Mouse (Mus musculus) midbrain, embryonic 10.5 days (tissue): ENCODE measurements around the gene Gprc5c. TPM values are rescaled to one million over a fixed set of nuclear protein-coding genes. Genes with fewer than 3 reads are reported as not detected.
A peak's percentile ranks its signal among the peaks of the same experiment; 100 is the strongest.

Experiments
- DNase-seq: peaks from one replicate; pipeline ENCODE4 v3.0.0-alpha.2; 2017; ENCODE audit warnings: low spot score
- H3K27ac ChIP-seq: fragments of 300-500 bp; sonication (generic); replicated peaks from 2 replicates; pipeline ENCODE4 v1.5.1; 2016; ENCODE audit warnings: mild to moderate bottlenecking
- H3K27me3 ChIP-seq: fragments of 300-500 bp; sonication (generic); 2 replicates; pipeline ENCODE4 v1.6.1; 2016; ENCODE audit warnings: low read depth, mild to moderate bottlenecking; ENCODE audit not compliant: poor library complexity, severe bottlenecking
- H3K36me3 ChIP-seq: fragments of 300-500 bp; sonication (generic); 2 replicates; pipeline ENCODE4 v1.6.1; 2016; ENCODE audit warnings: mild to moderate bottlenecking, moderate library complexity
- H3K4me1 ChIP-seq: fragments of 300-500 bp; sonication (generic); 2 replicates; pipeline ENCODE4 v1.6.1; 2016
- H3K4me3 ChIP-seq: fragments of 300-500 bp; sonication (generic); 2 replicates; pipeline ENCODE4 v1.5.1; 2016; ENCODE audit warnings: mild to moderate bottlenecking, moderate library complexity
- H3K9me3 ChIP-seq: fragments of 300-500 bp; sonication (generic); replicated peaks from 2 replicates; pipeline ENCODE4 v1.6.1; 2016; ENCODE audit warnings: mild to moderate bottlenecking
- WGBS: fragments of 180-500 bp; shearing (Covaris S2); methylation state at CpG from one replicate; pipeline ENCODE4 v1.1.7; 2016; 5-methylcytosine and 5-hydroxymethylcytosine counted together
- polyA plus RNA-seq: library from polyadenylated mRNA; unstranded; fragments of >200 nt; fragmentation: Nextera tagmentation; extraction: Ambion mirVana; gene quantifications from 2 replicates; pipeline ENCODE4 v1.2.1, GENCODE M21; 2016

Gene Gprc5c
- 19.0 TPM in 2 replicates for polyA plus RNA-seq

DNA sequence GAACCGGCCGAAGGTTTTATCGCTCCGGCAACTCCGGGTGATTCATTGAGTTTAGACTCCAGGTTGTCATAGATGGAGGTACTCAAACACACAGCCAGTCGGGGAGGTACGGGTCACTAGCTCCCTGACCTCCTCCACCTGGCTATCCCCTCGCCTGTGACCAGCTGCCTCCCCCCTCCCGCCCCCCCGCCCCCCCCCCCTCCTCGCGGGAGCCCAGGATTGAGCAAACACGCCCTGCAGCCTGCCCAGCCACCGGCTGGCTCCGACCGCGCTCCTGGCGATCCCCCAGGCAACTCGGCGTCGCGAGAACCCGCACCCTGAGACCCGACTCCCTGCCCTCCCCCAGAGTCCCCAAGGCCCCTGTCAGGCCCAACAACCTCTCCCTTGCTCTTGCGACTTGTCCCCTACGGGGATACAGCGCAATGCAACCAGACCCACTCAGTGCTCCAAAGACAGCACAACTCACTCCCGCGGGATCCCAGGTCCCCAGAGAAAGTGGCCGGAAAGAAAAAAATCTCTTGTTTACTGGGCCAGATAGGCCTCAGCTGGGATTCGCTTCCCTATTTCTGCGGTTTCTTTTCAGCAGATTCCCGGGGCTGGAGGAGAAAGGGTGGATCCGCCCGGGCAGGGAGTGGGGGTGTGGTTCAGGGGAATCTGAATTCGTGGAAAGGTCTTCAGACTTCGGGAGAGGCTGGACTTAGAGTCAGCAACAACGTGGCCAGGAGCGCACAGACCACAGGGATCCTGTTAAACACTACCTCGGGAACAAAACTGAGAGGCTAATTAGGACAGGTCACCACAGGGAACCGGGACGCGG is at the start of gene Gprc5c:
TSS of gene Gprc5c (plus strand) at position 701 of the 817 bp plus-strand sequence.
- peaks cover 48% of the 10 kb centered on the region for H3K4me1 ChIP-seq
- H3K4me3 ChIP-seq, result peak within 1 kb of the TSS; percentile 73
- peak; percentile 58 for DNase-seq
- no peaks in the 10 kb centered on the region for H3K36me3 ChIP-seq
- H3K27me3 ChIP-seq, result peaks cover 78% of the 10 kb centered on the region
- H3K9me3 ChIP-seq, result no peaks in the 10 kb centered on the region
- H3K27ac ChIP-seq, result peak within 1 kb of the TSS; percentile 77
- WGBS, result under 1% methylated on average over 41 of the region's 43 CpGs

DNA sequence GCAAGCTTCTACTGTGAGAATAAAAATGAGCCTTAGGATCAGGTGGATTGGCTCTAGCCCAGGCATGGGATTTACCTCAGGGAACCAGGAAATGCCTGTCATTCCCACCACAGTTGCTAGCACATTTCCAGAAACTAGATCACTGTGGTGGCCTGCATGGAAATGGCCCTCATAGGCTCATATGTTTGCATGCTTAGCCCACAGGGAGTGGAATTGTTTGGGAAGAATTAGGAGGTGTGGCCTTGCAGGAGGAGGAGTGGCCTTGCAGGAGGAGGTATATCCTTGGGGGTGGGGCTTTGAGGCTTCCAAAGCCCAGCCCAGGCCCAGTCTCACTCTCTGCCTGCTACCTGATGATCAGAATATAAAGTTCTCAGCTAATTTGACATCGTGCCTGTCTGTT is 49.0 kb upstream of the Gprc5c start:
- 91% methylated on average over 1 of the region's 1 CpGs for WGBS

DNA sequence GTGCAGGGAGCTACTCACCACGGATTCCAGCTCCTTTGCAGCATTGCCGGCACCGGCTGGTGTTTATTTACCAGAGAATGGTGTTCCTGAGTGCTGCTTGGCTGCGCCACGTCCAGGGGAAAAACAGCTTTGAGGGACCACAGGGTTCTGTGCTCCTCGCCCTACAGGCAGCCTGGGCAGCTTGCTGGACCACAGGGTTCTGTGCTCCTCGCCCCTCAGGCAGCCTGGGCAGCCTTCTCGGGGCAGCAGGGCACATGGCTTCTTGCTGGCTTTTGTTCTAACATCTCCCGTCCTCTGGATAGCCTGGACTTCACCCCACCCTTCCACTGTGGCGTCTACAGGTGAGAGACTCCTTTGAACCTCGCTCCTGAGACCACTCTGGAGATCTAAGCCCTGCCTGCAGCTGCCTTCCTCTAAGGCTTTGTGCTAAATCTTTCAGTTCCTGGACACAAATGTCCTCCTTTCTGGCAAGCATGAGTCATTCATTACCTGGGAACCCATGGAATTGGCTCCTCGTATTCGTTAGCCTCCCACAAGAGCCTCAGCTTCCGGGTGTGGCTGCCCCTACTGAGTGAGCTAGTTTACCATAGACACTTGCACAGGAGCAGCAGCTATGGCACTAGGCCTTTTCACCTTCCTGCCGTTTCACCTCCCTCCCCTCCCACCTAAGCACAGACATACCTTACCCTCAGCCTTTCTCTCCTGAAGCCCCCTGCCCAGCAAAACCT is 48.2 kb upstream of the Gprc5c start:
- no peaks in the 10 kb centered on the region for H3K36me3 ChIP-seq
- peaks cover 56% of the 10 kb centered on the region for H3K4me1 ChIP-seq
- no peaks in the 10 kb centered on the region; the same call in 1 of the 2 replicates for H3K27me3 ChIP-seq
- no peak overlapping the region for H3K4me3 ChIP-seq
- no peak for DNase-seq
- 66% methylated on average over 15 of the region's 15 CpGs for WGBS
- peak overlapping the region; percentile 77 for H3K27ac ChIP-seq
- H3K9me3 ChIP-seq, result no peaks in the 10 kb centered on the region

More for the DNA sequence above, 49.0 kb upstream of the Gprc5c start:
- DNase-seq, result no peak
- Histone ChIP-seq H3K4me1 (peaks cover 54% of the 10 kb centered on the region), H3K27ac (no peak overlapping the region), H3K9me3 (no peaks in the 10 kb centered on the region), H3K27me3 (no peaks in the 10 kb centered on the region; the same call in 1 of the 2 replicates), H3K4me3 (no peak overlapping the region), H3K36me3 (no peaks in the 10 kb centered on the region)

DNA sequence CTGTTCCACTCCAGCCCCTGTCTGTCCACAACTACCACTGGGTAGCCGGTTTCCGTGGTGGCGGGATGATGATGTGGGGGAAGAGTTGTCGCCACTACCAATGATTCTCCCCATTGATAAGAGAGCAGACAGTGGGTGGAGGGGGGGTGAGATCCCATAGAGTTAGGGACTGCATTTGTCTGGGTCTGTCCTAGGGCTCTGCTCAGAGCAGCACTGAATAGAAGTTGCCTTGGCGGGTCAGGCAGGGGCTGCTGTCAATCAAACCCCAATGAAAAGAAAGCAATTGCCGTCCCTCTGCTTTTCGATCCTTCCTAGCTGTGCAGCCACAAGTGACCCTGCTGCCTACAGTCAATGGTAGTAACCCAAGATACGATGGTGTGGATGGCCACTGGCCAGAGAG is 47.0 kb upstream of the Gprc5c start:
- Histone ChIP-seq H3K36me3 (no peaks in the 10 kb centered on the region), H3K9me3 (no peaks in the 10 kb centered on the region), H3K4me1 (peaks cover 65% of the 10 kb centered on the region), H3K27ac (peak overlapping the region; percentile 77), H3K27me3 (no peaks in the 10 kb centered on the region; the same call in 1 of the 2 replicates), H3K4me3 (0 out of 2 replicates have a peak overlapping the region, but pooled peaks have one; percentile 2)
- 25% methylated on average over 8 of the region's 8 CpGs for WGBS
- DNase-seq, result no peak

DNA sequence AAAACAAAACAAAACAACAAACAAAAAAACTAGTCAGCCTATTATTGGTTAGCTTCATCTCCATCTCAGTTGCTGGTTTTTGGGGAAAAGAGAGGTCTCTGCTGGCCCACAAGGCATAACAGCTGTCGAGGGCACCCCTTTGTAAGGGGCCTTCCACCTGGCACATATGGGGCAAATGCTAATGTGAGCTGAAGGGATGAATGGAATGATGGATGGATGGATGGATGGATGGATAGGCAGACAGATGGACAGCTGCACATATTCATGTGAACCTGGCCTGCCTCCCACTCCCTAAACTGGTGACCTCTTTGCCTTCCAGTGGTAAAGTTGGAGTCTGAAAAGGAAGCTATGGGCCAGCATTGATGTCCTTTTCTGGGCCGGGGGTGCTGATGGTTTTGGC is 43.9 kb upstream of the Gprc5c start:
- Histone ChIP-seq H3K27ac (peak overlapping the region; percentile 78), H3K27me3 (no peaks in the 10 kb centered on the region; the same call in 1 of the 2 replicates), H3K4me3 (no peak overlapping the region), H3K4me1 (peaks cover 68% of the 10 kb centered on the region), H3K9me3 (no peaks in the 10 kb centered on the region), H3K36me3 (no peaks in the 10 kb centered on the region)
- DNase-seq, result no peak
- 64% methylated on average over 2 of the region's 2 CpGs for WGBS

DNA sequence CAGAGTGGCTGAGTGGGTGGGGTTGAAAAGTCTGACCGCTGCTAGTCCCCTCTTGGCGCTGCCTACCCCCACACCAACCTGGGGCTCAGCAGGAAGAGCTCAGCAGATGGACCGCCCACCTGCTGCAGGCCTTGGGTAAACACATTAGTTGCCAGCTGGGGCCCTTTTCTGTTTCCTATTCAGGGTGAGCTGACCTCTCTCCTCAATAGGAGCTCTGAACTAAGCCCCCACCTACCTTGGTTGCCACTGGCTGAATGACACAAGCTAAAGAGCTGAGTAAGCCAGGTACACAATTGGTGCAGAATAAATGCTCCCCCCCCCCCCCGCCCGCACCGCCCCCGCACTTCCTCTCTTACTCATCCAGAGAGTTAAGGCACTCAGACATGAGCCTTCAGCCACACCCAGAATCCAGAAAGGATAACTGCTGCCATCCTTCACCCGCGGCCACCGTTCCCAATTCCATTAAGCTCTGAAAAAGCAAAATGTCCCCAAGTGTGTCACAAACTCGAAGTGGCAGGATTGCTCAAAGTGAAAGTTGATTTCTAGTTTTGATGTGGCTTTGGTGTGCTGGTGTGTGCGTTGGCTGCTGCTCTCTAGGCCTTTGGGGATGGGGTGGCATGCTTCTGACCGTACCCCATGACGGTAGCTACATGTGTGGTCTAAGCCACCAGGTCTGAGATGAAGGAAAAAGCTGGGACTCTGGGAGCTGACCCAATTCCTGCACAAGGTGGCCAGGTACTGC is 43.1 kb upstream of the Gprc5c start:
- DNase-seq, result peak; percentile 36
- Histone ChIP-seq H3K27ac (peak overlapping the region; percentile 78), H3K36me3 (no peaks in the 10 kb centered on the region), H3K4me3 (no peak overlapping the region), H3K4me1 (peaks cover 63% of the 10 kb centered on the region), H3K9me3 (no peaks in the 10 kb centered on the region), H3K27me3 (no peaks in the 10 kb centered on the region; the same call in 1 of the 2 replicates)
- WGBS, result 16% methylated on average over 14 of the region's 14 CpGs

DNA sequence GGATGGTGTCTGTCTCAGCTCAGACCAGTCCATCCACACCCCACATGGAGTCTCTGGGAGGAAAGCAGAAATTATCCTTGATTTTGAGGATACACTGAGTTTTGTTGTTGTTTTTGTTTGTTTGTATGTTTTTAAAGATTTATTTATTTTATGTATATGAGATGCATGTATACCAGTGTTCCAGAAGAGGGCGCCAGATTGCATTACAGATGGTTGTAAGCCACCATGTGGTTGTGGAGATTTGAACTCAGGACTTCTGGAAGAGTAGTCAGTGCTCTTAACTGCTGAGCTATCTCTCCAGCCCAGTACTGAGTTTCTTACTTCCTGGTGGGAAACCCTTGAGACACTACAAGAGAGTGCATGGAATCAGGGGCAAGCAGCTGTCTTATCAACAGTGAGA is 41.6 kb upstream of the Gprc5c start:
- 75% methylated on average over 1 of the region's 1 CpGs for WGBS
- DNase-seq, result no peak
- Histone ChIP-seq H3K9me3 (no peaks in the 10 kb centered on the region), H3K27ac (0 out of 2 replicates have a peak overlapping the region, but pooled peaks have one; percentile 28), H3K4me1 (peaks cover 51% of the 10 kb centered on the region), H3K4me3 (no peak overlapping the region), H3K27me3 (no peaks in the 10 kb centered on the region; the same call in 1 of the 2 replicates), H3K36me3 (no peaks in the 10 kb centered on the region)

DNA sequence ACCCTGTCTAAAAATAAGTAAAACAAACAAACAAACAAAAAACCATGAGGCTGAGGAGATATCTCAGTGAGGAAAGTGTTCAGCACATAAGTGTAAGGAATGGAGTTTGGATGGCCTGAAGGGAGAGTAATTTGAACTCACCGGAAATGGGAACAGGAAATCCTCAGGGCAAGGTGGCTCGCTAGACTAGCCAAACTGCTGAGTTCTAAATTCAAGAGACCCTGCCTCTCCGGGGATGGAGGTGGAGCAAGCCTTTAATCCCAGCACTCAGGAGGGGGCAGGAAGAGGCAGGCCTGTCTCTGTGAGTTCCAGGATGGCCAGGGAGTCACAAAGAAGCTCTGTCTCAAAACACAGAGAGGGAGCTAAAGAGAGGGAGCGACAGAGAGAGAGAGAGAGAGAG is 40.6 kb upstream of the Gprc5c start:
- 19% methylated on average over 4 of the region's 4 CpGs for WGBS
- H3K36me3 ChIP-seq, result no peaks in the 10 kb centered on the region
- no peaks in the 10 kb centered on the region for H3K9me3 ChIP-seq
- DNase-seq, result no peak
- H3K4me1 ChIP-seq, result peaks cover 47% of the 10 kb centered on the region
- H3K4me3 ChIP-seq, result no peak overlapping the region
- peak overlapping the region; percentile 18; the same call in 1 of the 2 replicates for H3K27ac ChIP-seq
- no peaks in the 10 kb centered on the region for H3K27me3 ChIP-seq

DNA sequence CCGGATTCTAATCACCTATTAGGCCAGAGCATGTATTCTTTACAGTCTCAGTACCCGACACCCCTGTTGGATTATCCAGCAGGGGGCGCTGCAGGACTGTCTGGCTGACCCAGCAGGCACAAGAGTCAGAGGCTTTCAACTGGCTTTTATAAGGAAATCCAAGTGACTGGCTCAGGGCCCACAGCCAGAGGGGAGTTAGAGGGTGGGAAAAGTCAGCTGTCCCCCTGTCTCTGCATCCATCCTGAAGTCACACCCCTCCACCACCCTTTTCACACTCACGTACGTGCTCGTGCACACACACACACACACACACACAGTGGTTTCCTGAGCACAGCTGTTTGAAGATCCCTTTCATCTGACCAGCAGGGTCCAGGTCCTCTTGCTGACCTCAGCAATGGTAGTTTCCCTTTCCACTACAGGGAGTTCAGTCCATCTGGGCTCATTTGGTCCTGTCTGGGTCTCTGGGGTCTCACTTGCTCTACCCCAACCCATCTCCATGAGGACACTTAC is 38.2 kb upstream of the Gprc5c start:
- DNase-seq, result peak; percentile 90
- Histone ChIP-seq H3K27me3 (no peaks in the 10 kb centered on the region), H3K36me3 (no peaks in the 10 kb centered on the region), H3K27ac (peak overlapping the region; percentile 61), H3K9me3 (no peaks in the 10 kb centered on the region), H3K4me1 (peaks cover 32% of the 10 kb centered on the region), H3K4me3 (no peak overlapping the region)
- WGBS, result 25% methylated on average over 6 of the region's 6 CpGs

DNA sequence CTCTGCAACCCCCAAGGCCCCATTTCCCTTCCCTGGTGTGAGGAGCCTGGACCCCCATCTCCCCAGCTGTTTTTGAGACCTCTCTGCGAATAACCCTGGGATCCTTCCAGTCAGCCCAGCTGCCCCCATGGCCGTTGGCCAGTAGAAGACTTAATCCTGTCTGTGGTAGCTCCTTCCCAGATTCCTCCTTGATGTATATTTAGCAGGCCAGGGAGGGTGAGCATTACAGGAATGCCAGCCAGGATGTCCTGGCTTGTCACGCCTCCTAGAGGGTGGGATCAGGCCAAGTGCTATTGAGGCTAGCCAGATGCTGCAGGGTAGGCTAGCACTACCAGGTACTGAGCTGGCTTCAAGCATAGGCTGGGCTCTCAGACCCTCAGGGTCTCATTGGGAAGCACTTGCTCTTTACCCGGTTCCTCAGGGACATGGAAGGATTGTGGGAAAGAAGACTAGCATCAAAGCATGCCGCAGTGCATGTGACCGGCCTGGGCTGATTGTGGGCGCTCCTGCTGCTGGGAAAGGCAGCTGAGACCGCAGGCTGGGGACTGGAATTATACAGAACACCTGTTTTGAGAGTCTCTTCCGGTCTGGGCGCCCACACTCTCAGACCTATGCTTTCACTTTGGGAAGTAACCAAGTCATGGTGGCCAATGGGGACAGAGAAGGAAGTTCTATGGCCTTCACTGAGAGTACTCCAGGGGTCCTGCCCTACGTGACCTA is 35.9 kb upstream of the Gprc5c start:
- DNase-seq, result no peak
- H3K27ac ChIP-seq, result no peak overlapping the region; the same call in 1 of the 2 replicates
- no peak overlapping the region for H3K4me3 ChIP-seq
- H3K9me3 ChIP-seq, result peaks cover 9% of the 10 kb centered on the region
- H3K4me1 ChIP-seq, result peaks cover 42% of the 10 kb centered on the region
- H3K36me3 ChIP-seq, result no peaks in the 10 kb centered on the region
- no peaks in the 10 kb centered on the region for H3K27me3 ChIP-seq
- 81% methylated on average over 11 of the region's 11 CpGs for WGBS

DNA sequence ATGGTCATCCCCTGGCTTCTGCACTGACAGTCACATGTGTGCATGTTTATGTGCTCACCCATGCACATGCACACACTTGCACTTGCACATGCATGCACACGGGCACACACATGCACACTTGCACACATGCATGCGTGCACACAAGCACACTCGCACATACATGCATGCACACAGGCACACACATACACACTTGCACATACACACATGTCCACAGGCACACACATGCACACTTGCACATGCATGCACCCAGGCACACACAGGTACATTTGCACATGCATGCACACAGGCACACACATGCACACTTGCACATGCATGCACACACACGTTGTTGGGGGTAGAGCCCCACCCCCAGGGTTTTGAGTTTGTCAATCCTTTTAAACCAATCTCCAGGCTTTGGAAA is 34.0 kb upstream of the Gprc5c start:
- no peak for DNase-seq
- WGBS, result 86% methylated on average over 4 of the region's 4 CpGs
- H3K27me3 ChIP-seq, result peaks cover 10% of the 10 kb centered on the region; the same call in 1 of the 2 replicates
- no peaks in the 10 kb centered on the region for H3K36me3 ChIP-seq
- peak overlapping the region; percentile 1; the same call in 1 of the 2 replicates for H3K27ac ChIP-seq
- peaks cover 9% of the 10 kb centered on the region for H3K9me3 ChIP-seq
- H3K4me3 ChIP-seq, result no peak overlapping the region
- peaks cover 44% of the 10 kb centered on the region for H3K4me1 ChIP-seq
